Mouse (Mus musculus) stomach, postnatal 0 days (tissue): Measurements from ENCODE around the gene Cenpk. TPM values are rescaled to one million over a fixed set of nuclear protein-coding genes. Genes with fewer than 3 reads are reported as not detected.
A peak's percentile ranks its signal among the peaks of the same experiment; 100 is the strongest.

Experiments used
- ATAC-seq: fragments of 200-750 bp; cut with Nextera tagmentation; 2 replicates; pipeline ENCODE4 v1.8.0; 2017; ENCODE audit not compliant: low FRiP score, low TSS enrichment
- DNase-seq: peaks from one replicate; pipeline ENCODE4 v3.0.0-alpha.2; 2016; ENCODE audit warnings: low spot score
- H3K27ac ChIP-seq: fragments of 300-500 bp; sonication (generic); replicated peaks from 2 replicates; pipeline ENCODE4 v1.5.1; 2014; ENCODE audit warnings: mild to moderate bottlenecking, control low read depth
- H3K27me3 ChIP-seq: fragments of 300-500 bp; sonication (generic); 2 replicates; pipeline ENCODE4 v1.6.1; 2014; ENCODE audit warnings: low read length; ENCODE audit not compliant: control insufficient read depth, insufficient read depth
- H3K36me3 ChIP-seq: fragments of 300-500 bp; sonication (generic); 2 replicates; pipeline ENCODE4 v1.6.1; 2014; ENCODE audit warnings: low read length, mixed read lengths; ENCODE audit not compliant: control insufficient read depth, insufficient read depth
- H3K4me1 ChIP-seq: fragments of 300-500 bp; sonication (generic); replicated peaks from 2 replicates; pipeline ENCODE4 v1.6.1; 2014; ENCODE audit warnings: antibody characterized with exemption; ENCODE audit not compliant: control insufficient read depth, insufficient read depth
- H3K4me2 ChIP-seq: fragments of 300-500 bp; sonication (generic); replicated peaks from 2 replicates; pipeline ENCODE4 v1.6.1; 2014; ENCODE audit warnings: low read depth, mild to moderate bottlenecking, control low read depth, moderate library complexity
- H3K4me3 ChIP-seq: fragments of 300-500 bp; sonication (generic); 2 replicates; pipeline ENCODE4 v1.5.1; 2014; ENCODE audit warnings: low read depth, low read length, control low read depth
- H3K9ac ChIP-seq: fragments of 300-500 bp; sonication (generic); 2 replicates; pipeline ENCODE4 v1.6.1; 2014; ENCODE audit warnings: mild to moderate bottlenecking, low read length, control low read depth, mixed read lengths
- H3K9me3 ChIP-seq: fragments of 300-500 bp; sonication (generic); 2 replicates; pipeline ENCODE4 v1.6.1; 2016; ENCODE audit warnings: low read length; ENCODE audit not compliant: control insufficient read depth
- CTCF ChIP-seq: IDR thresholded peaks from 2 replicates; pipeline ENCODE4 v1.5.1; 2016; ENCODE audit warnings: antibody characterized with exemption, low read depth, mild to moderate bottlenecking, moderate library complexity
- EP300 ChIP-seq: optimal IDR thresholded peaks from 2 replicates; pipeline ENCODE3; 2016; ENCODE audit warnings: antibody characterized with exemption
- WGBS: fragments of 180-500 bp; shearing (Covaris S2); extraction: QIAGEN DNeasy Blood & Tissue Kit; methylation state at CpG from one replicate; pipeline ENCODE4 v1.1.7; 2014; 5-methylcytosine and 5-hydroxymethylcytosine counted together
- polyA plus RNA-seq: library from polyadenylated mRNA; unstranded; fragments of >200 nt; fragmentation: Nextera tagmentation; extraction: Ambion mirVana; gene quantifications from 2 replicates; pipeline ENCODE4 v1.2.1, GENCODE M21; 2015

The Cenpk gene
- polyA plus RNA-seq, 1 experiment from 2014 or later = 27.5 TPM

DNA sequence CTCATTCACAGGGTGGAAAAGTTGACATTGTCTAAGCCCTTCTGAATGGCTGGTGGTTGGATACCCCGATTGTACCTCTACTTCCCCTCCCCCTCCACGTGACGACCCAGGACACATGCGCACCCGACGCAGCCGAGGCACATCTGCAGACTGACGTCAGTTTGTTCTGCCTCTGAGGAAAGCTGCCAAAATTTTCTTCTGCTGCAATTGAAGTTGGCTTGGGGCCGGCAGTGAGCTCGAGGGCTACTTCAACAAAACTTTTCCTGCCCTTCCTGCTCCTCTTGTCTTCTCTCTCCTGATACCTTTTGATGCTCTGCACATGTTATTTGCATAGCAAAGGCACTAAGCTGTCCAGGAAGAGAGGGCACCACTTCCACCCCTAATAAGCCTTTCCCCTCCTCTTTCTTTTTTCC, 58.5 kb downstream of the Cenpk start:
- no peaks in the 10 kb centered on the region for H3K27me3 ChIP-seq
- TF ChIP-seq EP300 (no peak), CTCF (no peak)
- H3K36me3 ChIP-seq = no peaks in the 10 kb centered on the region
- no peak overlapping the region for H3K9ac ChIP-seq
- H3K4me2 ChIP-seq = peak overlapping the region; percentile 74
- H3K4me3 ChIP-seq = peak overlapping the region; percentile 53
- no peaks in the 10 kb centered on the region for H3K4me1 ChIP-seq
- DNase-seq (peak; percentile 82), ATAC-seq (peak; percentile 96)
- H3K9me3 ChIP-seq = no peaks in the 10 kb centered on the region
- WGBS = under 1% methylated on average over 10 of the region's 10 CpGs
- H3K27ac ChIP-seq = peak overlapping the region; percentile 73

DNA sequence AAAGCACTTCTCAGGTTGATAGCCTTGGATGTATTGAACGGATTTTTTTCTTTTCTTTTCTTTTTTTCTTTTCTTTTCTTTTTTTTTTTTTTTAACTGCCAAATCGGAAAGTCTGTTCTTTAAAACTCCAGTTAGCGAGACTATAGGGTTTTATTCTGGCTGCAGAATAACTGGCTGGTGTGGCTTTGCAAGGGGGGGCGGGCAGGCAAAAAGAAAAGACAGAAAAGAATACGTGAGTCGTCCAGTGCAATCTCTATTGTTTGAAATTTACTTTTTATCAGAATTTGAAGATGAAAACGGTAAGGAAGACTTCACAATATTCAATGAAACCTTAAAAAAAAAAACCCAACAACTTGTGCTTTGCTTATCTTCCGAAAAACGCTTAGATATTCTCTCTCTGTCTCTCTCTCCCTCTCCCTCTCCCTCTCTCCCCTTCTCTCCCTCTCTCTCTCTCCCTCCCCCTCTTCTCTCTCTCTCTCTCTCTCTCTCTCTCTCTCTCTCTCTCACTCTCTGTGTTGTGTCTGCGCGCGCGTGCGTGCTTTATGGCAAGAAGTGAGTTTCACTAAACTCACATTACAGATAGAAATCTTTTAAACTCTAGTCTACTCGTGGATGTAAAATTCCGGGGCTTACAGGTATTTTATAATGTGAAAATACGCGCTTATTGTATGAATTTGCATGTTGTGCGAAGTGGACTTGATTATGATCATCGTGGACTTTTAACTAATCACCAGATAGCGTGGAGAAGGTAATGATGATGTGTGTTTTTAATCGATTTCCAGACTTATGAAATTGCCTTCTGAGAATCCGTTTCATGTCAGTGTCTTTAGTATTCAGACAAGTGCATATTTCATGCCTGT, 59.2 kb downstream of the Cenpk start, which contains the start of gene Adamts6:
Adamts6 (plus strand) TSS at position 470 of the 860 bp plus-strand sequence.
- no peaks in the 10 kb centered on the region for H3K9me3 ChIP-seq
- under 1% methylated on average over 23 of the region's 23 CpGs for WGBS
- peak within 1 kb of the TSS; percentile 35; the same call in 1 of the 2 replicates for H3K9ac ChIP-seq
- DNase-seq (no peak), ATAC-seq (no peak)
- peak within 1 kb of the TSS; percentile 74 for H3K4me2 ChIP-seq
- no peaks in the 10 kb centered on the region for H3K36me3 ChIP-seq
- H3K4me1 ChIP-seq = no peaks in the 10 kb centered on the region
- TF ChIP-seq CTCF (no peak), EP300 (no peak)
- H3K4me3 ChIP-seq = peak within 1 kb of the TSS; percentile 53
- H3K27me3 ChIP-seq = no peaks in the 10 kb centered on the region
- peak within 1 kb of the TSS; percentile 73 for H3K27ac ChIP-seq

DNA sequence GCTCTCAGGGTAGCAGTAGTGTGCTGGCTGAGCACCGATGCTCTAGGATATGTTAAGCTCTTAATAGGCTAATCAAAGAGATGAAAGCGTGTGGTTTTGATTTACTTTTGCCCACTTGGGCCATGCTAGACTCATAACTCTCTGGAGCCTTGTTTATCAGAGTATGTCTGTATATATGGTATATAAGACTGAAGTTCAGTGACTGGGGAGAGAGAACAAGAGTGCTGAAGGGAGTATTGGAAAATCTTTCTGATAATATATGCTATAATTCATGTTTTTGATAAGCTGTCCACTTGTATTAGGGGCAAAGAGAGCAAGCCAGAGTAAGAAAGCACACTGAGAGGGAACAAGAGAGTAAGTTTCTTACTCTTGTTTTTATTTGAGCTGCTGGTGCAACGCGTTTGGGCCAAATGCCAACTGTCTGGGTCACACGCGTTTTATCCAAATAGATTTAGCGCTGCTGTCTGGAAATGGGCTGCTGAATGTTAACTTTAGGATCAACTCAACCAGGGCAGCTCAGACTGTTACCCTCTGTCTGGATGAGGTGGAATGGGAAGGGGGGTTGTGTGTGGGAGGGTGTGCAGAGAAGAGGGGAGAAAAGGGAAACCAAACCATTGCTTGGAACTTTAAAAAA, 59.9 kb downstream of the Cenpk start:
- 0 out of 2 replicates have a peak overlapping the region, but pooled peaks have one; percentile 35 for H3K9ac ChIP-seq
- no peak; the same call in 1 of the 2 replicates for ATAC-seq
- peak overlapping the region; percentile 74 for H3K4me2 ChIP-seq

DNA sequence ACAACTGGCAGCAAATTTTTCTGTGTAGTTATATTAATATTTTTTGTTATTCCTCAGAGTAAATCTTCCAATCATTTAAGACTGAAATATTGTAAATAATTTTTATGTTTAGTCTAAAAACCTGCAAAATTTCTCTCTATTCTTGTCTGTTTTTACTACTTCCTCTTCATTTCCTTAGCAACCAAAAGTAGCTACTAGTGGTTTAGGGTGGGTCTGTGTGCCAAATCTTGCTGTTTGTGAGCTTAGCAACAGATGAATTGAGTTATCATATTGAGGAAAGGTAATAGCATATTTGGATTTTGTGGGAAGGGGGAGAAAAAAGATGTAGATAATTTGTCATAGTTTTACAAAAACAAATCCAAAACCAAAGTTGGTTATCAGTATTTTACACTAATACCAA, 60.8 kb downstream of the Cenpk start:
- Histone ChIP-seq H3K9ac (no peak overlapping the region), H3K4me1 (no peaks in the 10 kb centered on the region), H3K4me3 (no peak overlapping the region), H3K27ac (no peak overlapping the region), H3K27me3 (no peaks in the 10 kb centered on the region), H3K9me3 (no peaks in the 10 kb centered on the region), H3K4me2 (no peak overlapping the region), H3K36me3 (no peaks in the 10 kb centered on the region)
- ATAC-seq (no peak), DNase-seq (no peak)
- TF ChIP-seq CTCF (no peak), EP300 (no peak)

More for the DNA sequence above, 59.9 kb downstream of the Cenpk start:
- Histone ChIP-seq H3K9me3 (no peaks in the 10 kb centered on the region), H3K27me3 (no peaks in the 10 kb centered on the region), H3K27ac (peak overlapping the region; percentile 69), H3K36me3 (no peaks in the 10 kb centered on the region), H3K4me1 (no peaks in the 10 kb centered on the region), H3K4me3 (peak overlapping the region; percentile 53)
- TF ChIP-seq CTCF = no peak
- no peak for TF ChIP-seq EP300
- WGBS = 0% methylated on average over 7 of the region's 7 CpGs
- peak; percentile 54 for DNase-seq

DNA sequence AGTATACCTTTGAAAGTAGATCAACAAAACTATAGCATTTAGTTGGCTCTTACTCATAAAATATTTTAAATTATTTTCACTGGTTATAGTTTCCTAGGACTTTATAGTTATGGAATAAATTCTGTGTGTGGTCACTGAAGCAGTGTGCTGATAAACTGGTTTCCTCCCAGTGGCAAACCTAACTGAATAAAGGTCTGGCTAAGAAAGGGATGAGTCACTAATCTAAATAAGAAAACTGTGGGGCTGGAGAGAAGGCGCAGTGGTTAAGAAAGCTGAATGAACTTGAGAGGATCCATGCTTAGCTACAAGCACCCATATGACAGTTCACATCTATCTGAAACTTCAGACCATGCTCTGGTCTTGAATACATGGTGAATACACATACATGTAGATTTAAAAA, 67.1 kb downstream of the Cenpk start:
- Histone ChIP-seq H3K4me1 (no peaks in the 10 kb centered on the region), H3K9ac (no peak overlapping the region), H3K9me3 (no peaks in the 10 kb centered on the region), H3K36me3 (no peaks in the 10 kb centered on the region), H3K4me2 (no peak overlapping the region), H3K27me3 (no peaks in the 10 kb centered on the region), H3K27ac (no peak overlapping the region), H3K4me3 (no peak overlapping the region)
- DNase-seq (no peak), ATAC-seq (no peak)
- WGBS = 74% methylated on average over 1 of the region's 1 CpGs
- no peak for TF ChIP-seq EP300
- no peak for TF ChIP-seq CTCF

Other genes with a start within 250 kb of the Cenpk start
- 22.3 and 22.5 TPM in 2 replicates for gene Nln, start 119.0 kb upstream of the Cenpk start, polyA plus RNA-seq
- gene Sgtb, start 118.9 kb upstream of the Cenpk start, polyA plus RNA-seq = 3.3 TPM in 2 replicates
- gene Trappc13, start 50.1 kb upstream of the Cenpk start, polyA plus RNA-seq = 33.8 and 36.6 TPM in 2 replicates
- 8.2 and 8.4 TPM in 2 replicates for gene Trim23, start 49.8 kb upstream of the Cenpk start, polyA plus RNA-seq
- 6.1 TPM in 2 replicates for gene Ppwd1, start 232 bp downstream of the Cenpk start, polyA plus RNA-seq
- gene Adamts6, start 59.2 kb downstream of the Cenpk start, polyA plus RNA-seq = 0.56 and 0.78 TPM in 2 replicates